Mouse (Mus musculus) adrenal gland (tissue): ENCODE measurements around the gene Pgd.
"Not testable (repeated sequence)": the region's sequence is repeated elsewhere in the genome, so short reads cannot be mapped to it uniquely, and the experiment has no call there.

ENCODE experiments used
- intact Hi-C: fragments of 180-260 bp; cut with DNase I; formaldehyde crosslinking; loops from one replicate; pipeline ENCODE4 v1.15.1; 2025

The Pgd gene

DNA sequence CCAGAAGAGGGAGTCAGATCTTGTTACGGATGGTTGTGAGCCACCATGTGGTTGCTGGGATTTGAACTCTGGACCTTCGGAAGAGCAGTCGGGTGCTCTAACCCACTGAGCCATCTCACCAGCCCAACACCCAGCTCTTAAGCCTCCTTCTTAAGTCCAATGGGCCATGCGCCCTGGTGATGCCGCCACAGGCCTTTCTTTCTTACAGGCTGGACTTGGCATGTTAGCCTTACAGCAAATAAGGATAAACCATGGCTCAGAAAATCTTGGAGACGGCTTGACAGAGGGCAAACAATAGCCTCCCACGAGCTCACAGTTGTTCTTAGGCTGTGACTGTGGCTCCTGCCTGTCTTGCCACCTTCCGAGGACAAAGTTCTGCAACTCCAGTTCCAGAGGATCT, 3.4 kb upstream of the Pgd start:
- intact Hi-C loops, result not testable (repeated sequence)

DNA sequence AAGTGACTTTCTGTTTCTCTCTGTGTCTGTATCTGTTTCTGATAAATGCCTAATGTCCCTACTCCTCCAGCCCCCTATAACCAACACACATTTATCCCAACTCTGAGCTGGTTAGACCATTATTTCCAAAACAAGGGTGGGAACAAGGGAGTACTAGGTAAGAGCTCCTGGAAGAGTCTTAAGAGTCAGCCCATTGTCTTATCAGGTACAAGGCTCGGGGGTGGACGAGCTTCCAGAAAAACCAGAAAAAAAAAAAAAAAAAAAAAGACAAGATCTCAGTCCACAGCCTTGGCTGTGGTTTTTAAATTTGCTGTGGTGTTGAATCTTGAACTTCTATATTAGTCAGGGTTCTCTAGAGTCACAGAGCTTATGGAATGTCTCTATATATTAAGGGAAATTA, 1.4 kb upstream of the Pgd start:
- intact Hi-C loops, result no loop called here

- intact Hi-C loops, result no loop called here
These were observed 513 bp upstream of the Pgd start for GRCm38 (mm10) chr4:149166957-149167611.

DNA sequence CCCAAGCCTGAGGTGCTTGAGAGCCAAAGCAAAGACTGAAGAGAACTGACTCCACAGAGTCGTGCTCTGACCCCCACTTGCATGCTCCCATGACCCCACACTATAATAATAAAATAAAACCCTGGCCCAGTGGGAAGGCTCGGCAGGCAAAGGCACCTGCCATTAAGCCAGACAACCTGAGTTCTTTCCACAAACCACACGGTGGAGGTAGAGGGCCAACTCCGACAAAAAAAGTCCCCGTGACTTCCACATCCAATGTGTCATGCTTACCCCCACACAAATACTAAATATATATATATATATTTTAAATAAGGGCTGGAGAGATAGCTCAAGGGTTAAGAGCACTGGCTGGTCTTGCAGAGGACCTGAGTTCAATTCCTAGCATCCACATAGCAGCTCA, 2.4 kb downstream of the Pgd start:
- intact Hi-C loops, result no loop called here

DNA sequence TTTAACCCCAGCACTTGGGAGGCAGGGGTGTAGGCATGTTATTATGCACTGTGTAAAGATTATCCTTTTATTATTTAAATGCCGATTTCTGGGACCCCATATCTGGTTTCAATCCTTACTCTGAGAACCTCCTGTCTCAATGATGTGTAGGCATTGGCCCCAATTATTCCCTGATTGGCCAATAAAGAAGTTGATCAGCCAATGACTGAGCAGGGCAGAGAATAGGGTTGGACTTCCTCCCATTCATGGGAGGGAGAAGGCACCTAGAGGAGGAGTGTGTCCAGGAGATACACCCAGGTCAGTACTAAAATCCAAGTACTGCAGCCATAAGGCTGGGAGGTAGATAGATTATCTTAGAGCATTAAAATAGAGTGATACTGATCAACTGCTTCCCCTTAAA, 3.4 kb downstream of the Pgd start:
- intact Hi-C loops, result no loop called here

DNA sequence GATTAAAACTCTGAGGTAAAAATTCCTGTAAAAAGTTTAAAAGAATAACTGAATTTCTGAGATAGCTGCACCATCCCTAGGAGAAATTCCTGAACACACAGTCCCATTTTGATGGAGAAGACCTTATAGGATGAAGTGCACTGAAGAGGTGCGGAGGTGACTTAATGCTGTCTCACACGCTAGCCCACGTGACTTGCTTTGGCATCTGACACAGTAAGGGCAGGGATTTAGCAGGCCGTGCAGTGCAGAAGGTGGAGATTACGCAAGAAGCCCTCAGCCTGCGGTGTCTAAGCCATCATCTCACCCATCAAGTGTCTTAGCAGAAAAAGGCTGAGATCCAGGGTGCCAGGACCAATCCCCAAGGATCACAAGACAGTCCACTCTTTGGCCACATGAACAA, 5.4 kb downstream of the Pgd start:
- intact Hi-C loops, result no loop called here

- intact Hi-C loops, result no loop called here
These were observed 6.7 kb downstream of the Pgd start for GRCm38 (mm10) chr4:149159891-149160290.

- intact Hi-C loops, result no loop called here
These were observed 7.4 kb downstream of the Pgd start for GRCm38 (mm10) chr4:149159203-149159602.

DNA sequence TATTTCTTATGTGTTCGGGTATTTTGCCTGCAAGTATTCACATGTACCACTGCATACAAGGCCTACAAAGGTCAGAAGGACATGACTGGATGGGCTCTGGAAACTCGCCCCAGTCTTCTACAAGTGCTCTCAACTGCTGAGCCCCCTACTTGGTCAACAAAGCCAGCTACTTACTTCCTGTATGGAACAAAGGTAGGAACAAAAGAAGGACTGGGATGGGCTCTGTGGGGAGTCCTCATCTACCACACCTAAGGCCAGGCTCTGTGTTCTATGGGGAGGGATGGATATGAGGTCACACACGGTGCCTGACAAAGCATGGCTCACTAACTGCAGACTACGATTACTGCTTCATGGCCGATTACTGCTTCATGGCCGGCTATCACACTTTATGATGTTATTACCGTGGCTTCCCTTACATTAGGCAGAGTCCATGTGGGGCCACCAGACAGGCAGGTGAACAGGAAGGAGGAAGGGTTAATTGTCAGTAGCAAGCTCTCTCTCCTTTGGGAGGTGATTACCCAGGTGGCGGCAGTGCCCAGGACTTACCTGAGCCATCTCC, 9.1 kb downstream of the Pgd start:
- intact Hi-C loops, result no loop called here

DNA sequence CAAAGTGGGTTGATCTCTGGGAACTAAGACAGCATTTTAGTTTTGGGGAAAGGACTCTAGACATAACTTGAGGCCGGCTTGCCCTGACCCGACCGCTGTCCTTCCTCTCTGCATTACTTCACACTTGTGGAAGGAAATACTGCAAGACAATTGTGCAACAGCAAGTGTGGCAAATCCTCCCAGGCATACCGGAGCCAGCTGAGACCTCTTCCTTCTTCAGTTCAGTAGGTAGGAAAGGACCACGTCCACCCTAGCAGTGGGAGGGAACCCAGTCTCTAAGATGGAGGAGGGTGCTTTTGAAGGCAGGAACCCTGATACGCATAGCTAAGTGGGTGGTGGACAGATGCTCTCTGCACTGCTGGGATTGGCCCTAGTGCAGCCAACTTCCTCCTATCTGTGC, 10.9 kb downstream of the Pgd start:
- intact Hi-C loops, result no loop called here

DNA sequence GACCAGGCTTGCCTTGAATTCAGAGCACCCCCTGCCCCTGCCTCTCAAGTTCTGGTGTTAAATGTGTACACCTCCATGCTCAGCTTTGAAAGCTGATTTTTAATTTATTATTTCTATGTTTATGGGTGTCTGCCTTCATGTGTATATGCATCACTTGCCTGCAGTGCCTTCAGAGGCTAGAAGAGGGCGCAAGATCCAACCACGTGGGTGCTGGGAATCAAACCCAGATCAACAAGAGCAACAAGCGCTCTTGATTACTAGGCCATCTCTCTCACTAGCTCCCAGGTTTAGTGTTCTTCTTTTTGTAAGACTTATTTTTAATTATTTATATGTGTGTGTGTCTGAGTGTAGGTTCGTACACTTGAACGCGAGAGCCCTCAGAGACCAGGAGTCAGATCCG, 11.7 kb downstream of the Pgd start:
- intact Hi-C loops, result no loop called here

GRCm38 (mm10) chr4:149150721-149151120, 15.8 kb downstream of the Pgd start:
- intact Hi-C loops, result no loop called here

DNA sequence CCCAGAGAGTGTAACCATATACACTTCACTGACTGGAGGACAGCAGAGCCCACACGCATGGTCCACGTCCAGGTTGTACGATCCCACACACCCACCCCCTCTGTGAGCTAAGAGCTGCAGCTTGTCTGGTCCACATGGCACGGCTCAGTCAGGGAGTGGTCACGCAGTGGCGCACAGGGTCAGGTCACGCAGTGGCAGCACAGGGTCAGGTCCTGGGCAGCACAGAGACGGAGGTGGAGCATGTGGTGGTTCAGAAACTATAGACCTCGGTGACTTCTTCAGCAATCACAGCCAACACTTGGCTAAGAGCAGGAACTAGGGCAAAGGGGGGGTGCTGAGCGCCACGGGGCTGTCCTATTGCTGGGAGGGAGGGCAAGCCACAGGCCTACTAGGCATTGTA, 16.3 kb downstream of the Pgd start:
- intact Hi-C loops, result no loop called here

DNA sequence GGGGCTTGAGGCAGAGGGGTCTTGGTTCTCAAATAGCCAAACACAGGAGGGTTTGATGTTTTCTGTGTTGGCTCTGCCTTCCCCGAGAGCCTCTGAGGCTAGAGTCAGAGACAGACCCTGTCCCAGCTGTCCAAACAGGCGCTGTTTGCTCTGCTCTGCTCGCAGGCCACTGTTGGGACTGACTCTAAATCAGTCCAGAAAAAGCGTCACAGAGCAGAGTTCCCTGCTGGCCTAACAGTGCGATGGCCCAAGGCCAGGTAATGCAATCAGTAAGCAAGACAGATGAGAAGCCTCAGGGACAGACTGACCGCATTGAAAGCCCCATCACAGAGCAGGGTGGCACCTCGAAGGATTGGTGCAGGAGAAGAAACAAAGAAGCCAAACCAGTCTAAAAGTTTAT, 17.0 kb downstream of the Pgd start:
- intact Hi-C loops, result loop anchor here (5.0 to 10.0 kb wide), 2 partner anchors 33 to 395 kb away; no protein-coding TSS in a partner anchor

DNA sequence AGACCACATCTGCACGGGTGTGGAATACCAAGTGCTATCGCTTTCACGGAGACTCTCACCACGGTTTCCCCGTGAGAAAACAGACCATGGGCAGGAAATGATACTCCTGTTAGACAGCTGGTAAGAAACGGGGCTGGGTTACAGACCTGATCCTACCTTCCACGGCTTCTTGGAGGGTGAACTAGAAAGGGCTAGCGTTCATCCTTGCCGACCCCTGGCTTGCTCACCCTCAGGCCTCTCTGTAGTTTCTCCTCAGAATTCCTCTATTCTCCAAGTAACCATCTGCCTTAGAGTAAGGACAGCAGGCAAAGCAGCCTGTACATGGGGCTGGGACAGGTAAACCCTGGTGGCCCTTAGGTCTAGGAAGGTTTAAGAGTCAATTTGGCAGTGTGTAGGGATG, 17.4 kb downstream of the Pgd start:
- intact Hi-C loops, result loop anchor here (5.0 to 10.0 kb wide), 2 partner anchors 33 to 396 kb away; no protein-coding TSS in a partner anchor

- intact Hi-C loops, result loop anchor here (5.0 to 10.0 kb wide), 2 partner anchors 34 to 397 kb away; no protein-coding TSS in a partner anchor
These were observed 18.5 kb downstream of the Pgd start for GRCm38 (mm10) chr4:149148084-149148483.

DNA sequence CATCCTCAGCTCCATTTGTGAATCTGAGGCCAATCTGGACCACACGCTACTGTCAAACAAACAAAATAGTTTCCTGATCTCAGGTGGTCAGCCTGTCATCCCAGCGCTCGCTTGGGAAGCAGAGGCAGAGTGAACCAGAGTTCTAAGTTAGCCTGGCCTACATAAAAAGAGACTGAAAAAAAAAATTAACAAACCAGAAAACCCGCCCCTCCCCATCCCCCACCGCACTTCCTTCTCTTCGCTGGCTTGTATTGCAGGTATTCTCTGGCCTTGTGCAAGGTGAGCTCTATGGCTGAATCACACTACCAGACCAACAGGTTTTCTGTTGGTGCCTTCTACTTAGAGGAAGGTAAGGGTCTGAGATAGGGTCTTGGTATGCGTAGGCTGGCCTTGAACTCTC, 19.0 kb downstream of the Pgd start:
- intact Hi-C loops, result loop anchor here (5.0 to 10.0 kb wide), 2 partner anchors 35 to 397 kb away; no protein-coding TSS in a partner anchor

DNA sequence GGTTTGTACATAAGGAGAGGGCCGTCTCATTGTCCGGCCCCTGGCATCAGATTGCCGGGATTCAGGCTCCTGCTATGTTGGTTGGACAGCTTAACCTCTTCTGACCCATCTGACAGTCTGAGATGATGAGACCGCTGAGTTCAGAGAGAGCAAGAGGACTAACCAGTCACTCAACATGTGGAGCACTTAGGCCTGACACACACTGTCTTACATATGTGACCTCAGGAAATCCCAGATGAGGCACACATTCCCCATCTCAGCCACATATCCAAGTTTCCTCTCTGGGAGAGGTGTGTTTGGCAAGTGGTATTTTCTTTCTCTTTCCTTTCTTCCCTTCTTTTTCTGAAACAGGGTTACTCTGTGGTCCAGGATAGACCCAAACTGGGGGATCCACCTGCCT, 21.4 kb downstream of the Pgd start:
- intact Hi-C loops, result loop anchor here (5.0 to 10.0 kb wide), 2 partner anchors 37 to 400 kb away; no protein-coding TSS in a partner anchor

- intact Hi-C loops, result loop anchor here (10.0 kb wide), 1 partner anchor 400 kb away; no protein-coding TSS in a partner anchor
These were observed 22.1 kb downstream of the Pgd start for GRCm38 (mm10) chr4:149144459-149144858.

- intact Hi-C loops, result loop anchor here (10.0 kb wide), 1 partner anchor 401 kb away; no protein-coding TSS in a partner anchor
These were observed 23.0 kb downstream of the Pgd start for GRCm38 (mm10) chr4:149143594-149143993.

DNA sequence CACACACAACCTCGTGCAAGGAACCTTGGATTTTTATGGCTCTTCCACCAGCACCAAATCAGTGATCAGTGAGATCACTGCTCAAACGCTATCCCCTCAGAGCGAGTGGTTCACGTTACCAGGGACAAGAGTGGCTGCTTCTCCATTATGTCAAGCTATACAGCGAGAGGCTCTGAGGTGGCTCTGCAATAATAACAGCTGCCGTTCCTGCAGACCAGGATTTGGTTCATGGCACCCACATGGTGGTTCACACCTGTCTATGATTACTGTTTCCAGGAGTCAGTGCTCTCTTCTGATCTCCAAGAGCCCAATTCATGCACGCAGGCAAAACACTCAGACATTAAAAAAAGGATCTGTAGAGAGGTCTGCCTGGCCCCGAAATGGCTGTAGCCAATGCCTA, 28.1 kb downstream of the Pgd start:
- intact Hi-C loops, result no loop called here

- intact Hi-C loops, result loop anchor here (2.0 kb wide), 1 partner anchor 60 kb away; no protein-coding TSS in a partner anchor
These were observed 29.4 kb downstream of the Pgd start, which contains the start of gene Cenps for GRCm38 (mm10) chr4:149136982-149137770. Gene Cenps (minus strand): TSS chr4:149137629.
